Mouse (Mus musculus): ENCODE data around the gene Nhsl1. TPM values are rescaled to one million over a fixed set of nuclear protein-coding genes. Genes with fewer than 3 reads are reported as not detected.

The Nhsl1 gene
- polyA plus RNA-seq, 1 experiment from 2014 or later = 10.9 TPM

- no peak for ATAC-seq (ENCODE audit: insufficient number of reproducible peaks, insufficient read depth, low FRiP score, low read depth)
- WGBS = 55% methylated on average over 13 of the region's 13 CpGs
- peaks cover 6% of the 10 kb centered on the region; the same call in 1 of the 2 replicates for H3K4me1 ChIP-seq (ENCODE audit: control insufficient read depth, insufficient read depth, low read length)
Measured at GRCm38 (mm10) chr10:18371866-18372265, 53.1 kb downstream of the Nhsl1 start.

GRCm38 (mm10) chr10:18375301-18375700 is 56.5 kb downstream of the Nhsl1 start:
- no peak for ATAC-seq (ENCODE audit: insufficient number of reproducible peaks, insufficient read depth, low FRiP score, low read depth)
- H3K36me3 ChIP-seq (ENCODE audit: control insufficient read depth, insufficient read depth, low read length) = no peaks in the 10 kb centered on the region

More at GRCm38 (mm10) chr10:18371866-18372265, 53.1 kb downstream of the Nhsl1 start:
- Histone ChIP-seq H3K27me3 (ENCODE audit: control insufficient read depth, insufficient read depth, low read length) (no peaks in the 10 kb centered on the region), H3K36me3 (ENCODE audit: control insufficient read depth, insufficient read depth, low read length) (no peaks in the 10 kb centered on the region), H3K27ac (ENCODE audit: low read length) (no peak overlapping the region), H3K9ac (replicated peaks; ENCODE audit: low read depth, low read length) (no peak overlapping the region), H3K4me2 (replicated peaks; ENCODE audit: low read depth, low read length) (no peak overlapping the region), H3K4me3 (ENCODE audit: low read depth, low read length) (no peak overlapping the region), H3K9me3 (ENCODE audit: control insufficient read depth, low read depth, low read length) (no peaks in the 10 kb centered on the region)

GRCm38 (mm10) chr10:18384766-18385165 is 66.0 kb downstream of the Nhsl1 start:
- ATAC-seq (ENCODE audit: insufficient number of reproducible peaks, insufficient read depth, low FRiP score, low read depth) = no peak
- H3K4me2 ChIP-seq (replicated peaks; ENCODE audit: low read depth, low read length) = no peak overlapping the region
- no peaks in the 10 kb centered on the region for H3K36me3 ChIP-seq (ENCODE audit: control insufficient read depth, insufficient read depth, low read length)
- no peak overlapping the region for H3K9ac ChIP-seq (replicated peaks; ENCODE audit: low read depth, low read length)
- no peak overlapping the region for H3K4me3 ChIP-seq (ENCODE audit: low read depth, low read length)
- H3K9me3 ChIP-seq (ENCODE audit: control insufficient read depth, low read depth, low read length) = no peaks in the 10 kb centered on the region
- WGBS = 69% methylated on average over 2 of the region's 2 CpGs
- no peak overlapping the region for H3K27ac ChIP-seq (ENCODE audit: low read length)
- H3K4me1 ChIP-seq (ENCODE audit: control insufficient read depth, insufficient read depth, low read length) = no peaks in the 10 kb centered on the region
- H3K27me3 ChIP-seq (ENCODE audit: control insufficient read depth, insufficient read depth, low read length) = no peaks in the 10 kb centered on the region

More at GRCm38 (mm10) chr10:18375301-18375700, 56.5 kb downstream of the Nhsl1 start:
- H3K4me1 ChIP-seq (ENCODE audit: control insufficient read depth, insufficient read depth, low read length) = peaks cover 6% of the 10 kb centered on the region; the same call in 1 of the 2 replicates
- H3K4me3 ChIP-seq (ENCODE audit: low read depth, low read length) = no peak overlapping the region
- H3K27me3 ChIP-seq (ENCODE audit: control insufficient read depth, insufficient read depth, low read length) = no peaks in the 10 kb centered on the region
- H3K4me2 ChIP-seq (replicated peaks; ENCODE audit: low read depth, low read length) = no peak overlapping the region
- no peak overlapping the region for H3K9ac ChIP-seq (replicated peaks; ENCODE audit: low read depth, low read length)
- WGBS = 49% methylated on average over 3 of the region's 3 CpGs
- H3K9me3 ChIP-seq (ENCODE audit: control insufficient read depth, low read depth, low read length) = no peaks in the 10 kb centered on the region
- H3K27ac ChIP-seq (ENCODE audit: low read length) = no peak overlapping the region

- no peaks in the 10 kb centered on the region for H3K4me1 ChIP-seq (ENCODE audit: control insufficient read depth, insufficient read depth, low read length)
Measured at GRCm38 (mm10) chr10:18386224-18386623, 67.4 kb downstream of the Nhsl1 start.

GRCm38 (mm10) chr10:18388784-18389575 is 70.2 kb downstream of the Nhsl1 start:
- Histone ChIP-seq H3K4me3 (ENCODE audit: low read depth, low read length) (no peak overlapping the region), H3K9ac (replicated peaks; ENCODE audit: low read depth, low read length) (no peak overlapping the region), H3K27me3 (ENCODE audit: control insufficient read depth, insufficient read depth, low read length) (no peaks in the 10 kb centered on the region), H3K4me2 (replicated peaks; ENCODE audit: low read depth, low read length) (no peak overlapping the region), H3K27ac (ENCODE audit: low read length) (no peak overlapping the region), H3K36me3 (ENCODE audit: control insufficient read depth, insufficient read depth, low read length) (no peaks in the 10 kb centered on the region), H3K9me3 (ENCODE audit: control insufficient read depth, low read depth, low read length) (no peaks in the 10 kb centered on the region), H3K4me1 (ENCODE audit: control insufficient read depth, insufficient read depth, low read length) (no peaks in the 10 kb centered on the region)
- peak; percentile 85; the same call in 1 of the 2 replicates for ATAC-seq (ENCODE audit: insufficient number of reproducible peaks, insufficient read depth, low FRiP score, low read depth)
- 23% methylated on average over 10 of the region's 10 CpGs for WGBS

More at GRCm38 (mm10) chr10:18386224-18386623, 67.4 kb downstream of the Nhsl1 start:
- no peak overlapping the region for H3K4me2 ChIP-seq (replicated peaks; ENCODE audit: low read depth, low read length)
- no peak overlapping the region for H3K9ac ChIP-seq (replicated peaks; ENCODE audit: low read depth, low read length)
- no peaks in the 10 kb centered on the region for H3K36me3 ChIP-seq (ENCODE audit: control insufficient read depth, insufficient read depth, low read length)
- no peaks in the 10 kb centered on the region for H3K27me3 ChIP-seq (ENCODE audit: control insufficient read depth, insufficient read depth, low read length)
- 57% methylated on average over 7 of the region's 7 CpGs for WGBS
- ATAC-seq (ENCODE audit: insufficient number of reproducible peaks, insufficient read depth, low FRiP score, low read depth) = no peak
- H3K27ac ChIP-seq (ENCODE audit: low read length) = no peak overlapping the region
- H3K9me3 ChIP-seq (ENCODE audit: control insufficient read depth, low read depth, low read length) = no peaks in the 10 kb centered on the region
- no peak overlapping the region for H3K4me3 ChIP-seq (ENCODE audit: low read depth, low read length)

GRCm38 (mm10) chr10:18390004-18390403 is 71.2 kb downstream of the Nhsl1 start:
- Histone ChIP-seq H3K36me3 (ENCODE audit: control insufficient read depth, insufficient read depth, low read length) (no peaks in the 10 kb centered on the region), H3K9me3 (ENCODE audit: control insufficient read depth, low read depth, low read length) (no peaks in the 10 kb centered on the region), H3K4me1 (ENCODE audit: control insufficient read depth, insufficient read depth, low read length) (no peaks in the 10 kb centered on the region), H3K4me3 (ENCODE audit: low read depth, low read length) (no peak overlapping the region), H3K9ac (replicated peaks; ENCODE audit: low read depth, low read length) (no peak overlapping the region), H3K27me3 (ENCODE audit: control insufficient read depth, insufficient read depth, low read length) (no peaks in the 10 kb centered on the region), H3K27ac (ENCODE audit: low read length) (no peak overlapping the region), H3K4me2 (replicated peaks; ENCODE audit: low read depth, low read length) (no peak overlapping the region)
- no peak for ATAC-seq (ENCODE audit: insufficient number of reproducible peaks, insufficient read depth, low FRiP score, low read depth)
- WGBS = 82% methylated on average over 15 of the region's 15 CpGs

GRCm38 (mm10) chr10:18391608-18392007 is 72.8 kb downstream of the Nhsl1 start:
- no peaks in the 10 kb centered on the region for H3K27me3 ChIP-seq (ENCODE audit: control insufficient read depth, insufficient read depth, low read length)
- no peak overlapping the region for H3K4me3 ChIP-seq (ENCODE audit: low read depth, low read length)
- 39% methylated on average over 5 of the region's 5 CpGs for WGBS
- no peak overlapping the region for H3K4me2 ChIP-seq (replicated peaks; ENCODE audit: low read depth, low read length)
- no peaks in the 10 kb centered on the region for H3K36me3 ChIP-seq (ENCODE audit: control insufficient read depth, insufficient read depth, low read length)
- H3K9ac ChIP-seq (replicated peaks; ENCODE audit: low read depth, low read length) = no peak overlapping the region
- H3K4me1 ChIP-seq (ENCODE audit: control insufficient read depth, insufficient read depth, low read length) = no peaks in the 10 kb centered on the region
- H3K27ac ChIP-seq (ENCODE audit: low read length) = no peak overlapping the region
- ATAC-seq (ENCODE audit: insufficient number of reproducible peaks, insufficient read depth, low FRiP score, low read depth) = no peak
- H3K9me3 ChIP-seq (ENCODE audit: control insufficient read depth, low read depth, low read length) = no peaks in the 10 kb centered on the region

GRCm38 (mm10) chr10:18392268-18392667 is 73.5 kb downstream of the Nhsl1 start:
- Histone ChIP-seq H3K9me3 (ENCODE audit: control insufficient read depth, low read depth, low read length) (no peaks in the 10 kb centered on the region), H3K4me3 (ENCODE audit: low read depth, low read length) (no peak overlapping the region), H3K36me3 (ENCODE audit: control insufficient read depth, insufficient read depth, low read length) (no peaks in the 10 kb centered on the region), H3K4me1 (ENCODE audit: control insufficient read depth, insufficient read depth, low read length) (no peaks in the 10 kb centered on the region), H3K9ac (replicated peaks; ENCODE audit: low read depth, low read length) (no peak overlapping the region), H3K27me3 (ENCODE audit: control insufficient read depth, insufficient read depth, low read length) (no peaks in the 10 kb centered on the region), H3K27ac (ENCODE audit: low read length) (no peak overlapping the region), H3K4me2 (replicated peaks; ENCODE audit: low read depth, low read length) (no peak overlapping the region)
- 81% methylated on average over 6 of the region's 6 CpGs for WGBS
- ATAC-seq (ENCODE audit: insufficient number of reproducible peaks, insufficient read depth, low FRiP score, low read depth) = no peak
